ENCODE assay signal across 19 mouse cellular contexts in the genomic region with DNA sequence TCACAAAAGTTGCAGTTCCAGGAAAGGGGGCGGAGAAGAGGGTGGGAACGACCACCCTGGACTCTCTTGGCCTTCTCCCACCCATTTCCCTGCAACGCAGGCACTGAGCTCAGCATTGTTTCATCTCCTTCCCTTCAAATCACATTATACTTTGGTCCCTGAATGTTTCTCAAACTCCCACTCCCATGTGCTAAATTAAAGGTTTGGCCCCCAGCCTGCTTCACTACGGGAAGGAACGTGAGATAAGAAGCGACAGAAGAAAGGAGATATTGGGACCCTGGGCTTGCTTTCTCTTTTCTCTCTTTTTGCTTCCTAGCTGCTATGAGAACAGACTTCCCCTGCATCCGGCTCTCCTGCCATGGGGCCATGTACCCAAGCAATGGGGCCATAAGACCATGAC. TPM values are rescaled to one million over a fixed set of nuclear protein-coding genes. Genes with fewer than 3 reads are reported as not detected.
DNase-seq lines count a peak whose midpoint lies in the region; ATAC-seq and TF ChIP-seq lines count a peak whose summit lies in the region.
"Had no signal": no experiment of that assay in that cellular context is flagged by ENCODE, and none has a peak within 500 bp of the region (broad histone marks: within the 10 kb centered on the region; RNA-seq: fewer than 3 reads in every experiment).

No protein-coding gene starts in this region.

- 44% methylated on average over 7 of the region's 7 CpGs for WGBS in heart, embryonic 12.5 days
- 61% methylated on average over 7 of the region's 7 CpGs for WGBS in limb, embryonic 15.5 days
- 77% methylated on average over 7 of the region's 7 CpGs for WGBS in limb, embryonic 10.5 days
- 68% methylated on average over 7 of the region's 7 CpGs for WGBS in embryonic facial prominence, embryonic 14.5 days
- WGBS in thymus, adult 2 months, result 82% methylated on average over 7 of the region's 7 CpGs

- no peak for DNase-seq in heart, postnatal 36 days
- no peak for DNase-seq in limb, embryonic 10.5 days (ENCODE audit: low spot score)
- no peak for DNase-seq in embryonic facial prominence, embryonic 14.5 days (ENCODE audit: low spot score)
- no peak for DNase-seq in thymus, adult 2 months
- DNase-seq: adrenal gland, postnatal 14 days; cerebellum, adult 18-20 months; cerebellum, adult 9-11 months; forebrain, postnatal 0 days; gastrocnemius, adult 2 months; gastrocnemius, postnatal 25 days had no signal

- TF ChIP-seq CTCF in thymus, adult 2 months (IDR thresholded peaks at IDR 0.05; ENCODE audit: borderline replicate concordance, control insufficient read depth, extremely low read depth, insufficient read depth, low read length, poor library complexity), result no peak

- ATAC-seq in heart, embryonic 12.5 days (ENCODE audit: insufficient number of reproducible peaks, low FRiP score), result no peak
- ATAC-seq in limb, embryonic 15.5 days (ENCODE audit: insufficient number of reproducible peaks, low FRiP score, low TSS enrichment, low read depth), result no peak
- no peak for ATAC-seq in embryonic facial prominence, embryonic 14.5 days (ENCODE audit: low read depth)
- ATAC-seq: activated CD4-positive, CD25-positive, alpha-beta regulatory T cell, adult 4 months; forebrain, embryonic 13.5 days; forebrain, postnatal 0 days; intestine, embryonic 15.5 days; Patski had no signal

- intact Hi-C loops in heart, postnatal 36 days (cut with DNase I), result loop anchor here (5.0 kb wide), 1 partner anchor 137 kb away; no protein-coding TSS in a partner anchor

- no peak for TF ChIP-seq POLR2A in thymus, adult 2 months (IDR thresholded peaks at IDR 0.05; ENCODE audit: control insufficient read depth, extremely low read depth, insufficient read depth, low read length, poor library complexity)

- peak overlapping the region; percentile 13; the same call in 1 of the 2 replicates for H3K27ac ChIP-seq in heart, embryonic 12.5 days (ENCODE audit: poor library complexity, severe bottlenecking)
- peak overlapping the region; percentile 57; the same call in 1 of the 2 replicates for H3K27ac ChIP-seq in limb, embryonic 15.5 days
- H3K27ac ChIP-seq in limb, embryonic 10.5 days, result no peak overlapping the region
- H3K27ac ChIP-seq in embryonic facial prominence, embryonic 14.5 days (replicated peaks; ENCODE audit: low read depth, low read length), result peak overlapping the region; percentile 28; the same call in 1 of the 2 replicates
- no peak overlapping the region for H3K27ac ChIP-seq in thymus, adult 2 months (ENCODE audit: control insufficient read depth, insufficient read depth, low read length)
- H3K27ac ChIP-seq: forebrain, embryonic 13.5 days; gastrocnemius, adult 2 months; hindbrain, embryonic 10.5 days; hindbrain, embryonic 14.5 days; intestine, embryonic 15.5 days had no signal

- peaks cover 39% of the 10 kb centered on the region for H3K4me1 ChIP-seq in heart, embryonic 12.5 days (replicated peaks)
- peaks cover 28% of the 10 kb centered on the region for H3K4me1 ChIP-seq in limb, embryonic 15.5 days
- no peaks in the 10 kb centered on the region for H3K4me1 ChIP-seq in limb, embryonic 10.5 days
- peaks cover 22% of the 10 kb centered on the region for H3K4me1 ChIP-seq in embryonic facial prominence, embryonic 14.5 days (ENCODE audit: control insufficient read depth, insufficient read depth, low read length)
- H3K4me1 ChIP-seq in thymus, adult 2 months (replicated peaks; ENCODE audit: control insufficient read depth, insufficient read depth, low read length), result no peaks in the 10 kb centered on the region

- no peak overlapping the region for H3K9ac ChIP-seq in heart, embryonic 12.5 days
- H3K9ac ChIP-seq in limb, embryonic 15.5 days, result no peak overlapping the region
- H3K9ac ChIP-seq in embryonic facial prominence, embryonic 14.5 days (ENCODE audit: low read depth, low read length), result no peak overlapping the region
- H3K9ac ChIP-seq: forebrain, embryonic 13.5 days; forebrain, postnatal 0 days; hindbrain, embryonic 14.5 days; intestine, embryonic 15.5 days had no signal

- no peaks in the 10 kb centered on the region for H3K36me3 ChIP-seq in heart, embryonic 12.5 days
- H3K36me3 ChIP-seq in limb, embryonic 15.5 days, result no peaks in the 10 kb centered on the region
- no peaks in the 10 kb centered on the region for H3K36me3 ChIP-seq in limb, embryonic 10.5 days
- H3K36me3 ChIP-seq in embryonic facial prominence, embryonic 14.5 days (ENCODE audit: control insufficient read depth, insufficient read depth, low read length), result no peaks in the 10 kb centered on the region
- H3K36me3 ChIP-seq in thymus, adult 2 months (ENCODE audit: control insufficient read depth, insufficient read depth, low read length), result no peaks in the 10 kb centered on the region
- H3K36me3 ChIP-seq: hindbrain, embryonic 10.5 days; intestine, embryonic 15.5 days had no signal

- no peak overlapping the region for H3K4me3 ChIP-seq in heart, embryonic 12.5 days
- H3K4me3 ChIP-seq in limb, embryonic 15.5 days, result no peak overlapping the region
- H3K4me3 ChIP-seq in limb, embryonic 10.5 days, result no peak overlapping the region
- no peak overlapping the region for H3K4me3 ChIP-seq in embryonic facial prominence, embryonic 14.5 days (ENCODE audit: low read depth, low read length)
- no peak overlapping the region for H3K4me3 ChIP-seq in thymus, adult 2 months (ENCODE audit: control insufficient read depth, insufficient read depth, low read length)
- H3K4me3 ChIP-seq: forebrain, embryonic 13.5 days; gastrocnemius, adult 2 months; hindbrain, embryonic 10.5 days; intestine, embryonic 15.5 days had no signal

- no peaks in the 10 kb centered on the region for H3K9me3 ChIP-seq in heart, embryonic 12.5 days (replicated peaks)
- no peaks in the 10 kb centered on the region for H3K9me3 ChIP-seq in limb, embryonic 15.5 days
- H3K9me3 ChIP-seq in limb, embryonic 10.5 days (replicated peaks), result no peaks in the 10 kb centered on the region
- H3K9me3 ChIP-seq in embryonic facial prominence, embryonic 14.5 days (ENCODE audit: control insufficient read depth, low read length), result no peaks in the 10 kb centered on the region
- H3K9me3 ChIP-seq: forebrain, embryonic 13.5 days; hindbrain, embryonic 10.5 days; intestine, embryonic 15.5 days had no signal

- H3K4me2 ChIP-seq in heart, embryonic 12.5 days, result no peak overlapping the region
- no peak overlapping the region for H3K4me2 ChIP-seq in limb, embryonic 15.5 days
- H3K4me2 ChIP-seq in embryonic facial prominence, embryonic 14.5 days (ENCODE audit: low read depth, low read length), result no peak overlapping the region
- H3K4me2 ChIP-seq: forebrain, embryonic 13.5 days; hindbrain, embryonic 14.5 days; intestine, embryonic 15.5 days had no signal

- no peaks in the 10 kb centered on the region for H3K27me3 ChIP-seq in heart, embryonic 12.5 days (replicated peaks)
- H3K27me3 ChIP-seq in limb, embryonic 15.5 days, result no peaks in the 10 kb centered on the region
- H3K27me3 ChIP-seq in limb, embryonic 10.5 days (ENCODE audit: low read depth, poor library complexity, severe bottlenecking), result no peaks in the 10 kb centered on the region
- H3K27me3 ChIP-seq in embryonic facial prominence, embryonic 14.5 days (replicated peaks; ENCODE audit: control insufficient read depth, insufficient read depth, low read length), result no peaks in the 10 kb centered on the region
- no peaks in the 10 kb centered on the region for H3K27me3 ChIP-seq in thymus, adult 2 months (ENCODE audit: control insufficient read depth, insufficient read depth, low read length)
- H3K27me3 ChIP-seq: forebrain, embryonic 13.5 days; intestine, embryonic 15.5 days; Patski had no signal

RNA-seq across cellular contexts. Expression of gene Galnt18, which starts 55.0 kb away (rescaled TPM):
- polyA plus RNA-seq in heart, embryonic 12.5 days (2016; fragmentation: Nextera tagmentation; extraction: Ambion mirVana), result 11.1 and 11.5 TPM in 2 replicates
- 10 to 100 TPM; 11.5 to 14.2 TPM for total RNA-seq in heart, postnatal 36 days (2021)
- polyA plus RNA-seq in limb, embryonic 15.5 days (2015; fragmentation: Nextera tagmentation; extraction: Ambion mirVana), result 26.6 and 29.1 TPM in 2 replicates
- 8.6 and 10.3 TPM in 2 replicates for polyA plus RNA-seq in limb, embryonic 10.5 days (2016; fragmentation: Nextera tagmentation; extraction: Ambion mirVana)
- 19.2 and 20.8 TPM in 2 replicates for polyA plus RNA-seq in embryonic facial prominence, embryonic 14.5 days (2014; fragmentation: Nextera tagmentation; extraction: Ambion mirVana)
- 10.8 and 13.6 TPM in 2 replicates for polyA plus RNA-seq in thymus, adult 2 months (2012; rRNA removed)
- total RNA-seq: granulocyte monocyte progenitor cell, adult 5-6 weeks had no signal
- polyA plus RNA-seq: activated CD4-positive, CD25-positive, alpha-beta regulatory T cell, adult 4 months had no signal

Comparison
In these comparisons a context has a peak if more than half of its experiments do, and no peak if none do; other contexts are left out.
1. H3K27ac ChIP-seq: peak in heart, embryonic 12.5 days (single experiment), limb, embryonic 15.5 days (single experiment) and embryonic facial prominence, embryonic 14.5 days (single experiment); none in limb, embryonic 10.5 days (single experiment) and thymus, adult 2 months (single experiment).